Mouse (Mus musculus): ENCODE results near the gene Zfpm1.

Zfpm1 gene

GRCm38 (mm10) chr8:122376365-122377231 is 94.7 kb downstream of the Zfpm1 start, which contains the start of gene Zc3h18:
Zc3h18 (plus strand) TSS chr8:122376609.
- DNase-seq (ENCODE audit: low read depth, low spot score) = peak; percentile 99

- no peak for DNase-seq (ENCODE audit: low read depth, low spot score)
Observed at GRCm38 (mm10) chr8:122383039-122383438, 101.1 kb downstream of the Zfpm1 start.

Data from ES-CJ7 (cell line).